Mouse (Mus musculus) embryonic fibroblast, embryonic 13.5 days (primary cell): ENCODE results near the gene Pknox1.
A peak's percentile ranks its signal among the peaks of the same experiment; 100 is the strongest.

Experiments
- CTCF ChIP-seq: IDR thresholded peaks from 2 replicates; pipeline ENCODE4 v1.5.1; 2011; ENCODE audit warnings: mild to moderate bottlenecking, control low read depth, low read length, moderate library complexity, borderline replicate concordance; ENCODE audit not compliant: insufficient read depth
- POLR2A ChIP-seq: IDR thresholded peaks from 2 replicates; pipeline ENCODE4 v1.6.1; 2011; ENCODE audit warnings: low read depth, mild to moderate bottlenecking, control low read depth, low read length, moderate library complexity

DNA sequence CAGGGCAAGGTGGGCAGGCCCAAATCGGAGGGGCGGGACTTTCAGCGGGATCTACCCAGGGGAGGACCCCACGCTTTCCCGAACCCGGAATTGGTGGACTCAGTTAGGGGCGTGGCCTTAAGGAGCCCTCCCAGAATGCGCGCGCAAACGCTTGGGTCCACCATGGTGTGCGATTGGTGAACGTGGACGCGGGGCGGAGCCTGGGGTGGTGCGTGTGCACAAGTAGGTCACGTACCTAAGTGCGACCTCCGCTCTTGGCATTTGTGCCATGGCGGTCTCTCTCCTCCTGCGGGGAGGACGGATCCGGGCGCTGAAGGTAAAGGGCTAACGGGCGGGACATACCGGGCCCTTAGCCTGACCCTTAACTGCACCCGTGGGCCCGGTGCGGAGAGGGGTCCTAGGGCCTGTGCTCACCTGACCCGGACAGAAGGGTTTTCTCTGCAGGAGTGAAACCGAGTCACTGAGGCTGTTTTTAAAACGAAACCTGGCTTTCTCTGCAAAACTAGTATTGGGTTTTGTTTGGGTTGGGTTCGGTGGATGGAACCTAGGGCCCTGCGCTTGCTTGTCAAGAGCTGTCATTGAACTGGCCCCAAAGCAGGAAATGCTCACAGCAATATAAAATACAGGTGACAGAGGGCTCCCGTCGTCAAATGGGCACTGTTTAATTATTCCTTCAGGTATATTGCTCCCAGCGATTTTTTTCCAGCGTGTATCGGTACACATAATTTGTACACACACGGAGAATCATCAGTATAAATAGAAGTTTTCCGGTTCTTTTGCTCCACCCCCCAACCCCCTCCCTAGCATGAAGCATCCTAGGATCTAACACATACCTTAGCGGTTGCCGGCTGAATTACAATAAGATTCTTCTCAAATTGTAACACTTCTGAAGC is 44.3 kb upstream of the Pknox1 start, which contains the start of the genes Wdr4 and Ndufv3:
- TF ChIP-seq POLR2A (peak; percentile 92), CTCF (no peak)
